Mouse (Mus musculus) liver, embryonic 11.5 days (tissue): ENCODE data around the gene Ipcef1. TPM values are rescaled to one million over a fixed set of nuclear protein-coding genes. Genes with fewer than 3 reads are reported as not detected.
A peak's percentile ranks its signal among the peaks of the same experiment; 100 is the strongest.

ENCODE experiments used
- ATAC-seq: fragments of 200-750 bp; cut with Nextera tagmentation; replicated peaks from 2 replicates; pipeline ENCODE4 v1.8.0; 2017; ENCODE audit warnings: moderate number of reproducible peaks, mild to moderate bottlenecking, moderate TSS enrichment, moderate library complexity; ENCODE audit not compliant: low FRiP score
- DNase-seq: peaks from one replicate; pipeline ENCODE4 v3.0.0-alpha.2; 2017; ENCODE audit warnings: low spot score
- H3K27ac ChIP-seq: fragments of 300-500 bp; sonication (generic); 2 replicates; pipeline ENCODE4 v1.5.1; 2014; ENCODE audit warnings: mild to moderate bottlenecking, low read depth, low read length, control low read depth
- H3K27me3 ChIP-seq: fragments of 300-500 bp; sonication (generic); replicated peaks from 2 replicates; pipeline ENCODE4 v1.6.1; 2014; ENCODE audit warnings: low read length, mixed read lengths; ENCODE audit not compliant: control insufficient read depth, insufficient read depth
- H3K36me3 ChIP-seq: fragments of 300-500 bp; sonication (generic); 2 replicates; pipeline ENCODE4 v1.6.1; 2014; ENCODE audit warnings: mild to moderate bottlenecking, low read length, moderate library complexity, mixed read lengths; ENCODE audit not compliant: control insufficient read depth, insufficient read depth
- H3K4me1 ChIP-seq: fragments of 300-500 bp; sonication (generic); replicated peaks from 2 replicates; pipeline ENCODE4 v1.6.1; 2014; ENCODE audit warnings: low read length, mixed read lengths; ENCODE audit not compliant: control insufficient read depth, insufficient read depth
- H3K4me2 ChIP-seq: fragments of 300-500 bp; sonication (generic); 2 replicates; pipeline ENCODE4 v1.6.1; 2014; ENCODE audit warnings: mild to moderate bottlenecking, control low read depth, moderate library complexity
- H3K4me3 ChIP-seq: fragments of 300-500 bp; sonication (generic); 2 replicates; pipeline ENCODE4 v1.5.1; 2014; ENCODE audit warnings: low read depth, low read length, control low read depth
- H3K9ac ChIP-seq: fragments of 300-500 bp; sonication (generic); 2 replicates; pipeline ENCODE4 v1.6.1; 2014; ENCODE audit warnings: low read depth, low read length, control low read depth
- H3K9me3 ChIP-seq: fragments of 300-500 bp; sonication (generic); 2 replicates; pipeline ENCODE4 v1.6.1; 2016; ENCODE audit warnings: low read length, inconsistent platforms, mixed read lengths; ENCODE audit not compliant: control insufficient read depth
- WGBS: fragments of 180-500 bp; shearing (Covaris S2); extraction: QIAGEN DNeasy Blood & Tissue Kit; methylation state at CpG from one replicate; pipeline ENCODE4 v1.1.7; 2014; 5-methylcytosine and 5-hydroxymethylcytosine counted together
- polyA plus RNA-seq: library from polyadenylated mRNA; unstranded; fragments of >200 nt; fragmentation: Nextera tagmentation; extraction: Ambion mirVana; gene quantifications from 2 replicates; pipeline ENCODE4 v1.2.1, GENCODE M21; 2014

Gene Ipcef1
- polyA plus RNA-seq, 1 experiment from 2014 or later: 0.47 TPM

DNA sequence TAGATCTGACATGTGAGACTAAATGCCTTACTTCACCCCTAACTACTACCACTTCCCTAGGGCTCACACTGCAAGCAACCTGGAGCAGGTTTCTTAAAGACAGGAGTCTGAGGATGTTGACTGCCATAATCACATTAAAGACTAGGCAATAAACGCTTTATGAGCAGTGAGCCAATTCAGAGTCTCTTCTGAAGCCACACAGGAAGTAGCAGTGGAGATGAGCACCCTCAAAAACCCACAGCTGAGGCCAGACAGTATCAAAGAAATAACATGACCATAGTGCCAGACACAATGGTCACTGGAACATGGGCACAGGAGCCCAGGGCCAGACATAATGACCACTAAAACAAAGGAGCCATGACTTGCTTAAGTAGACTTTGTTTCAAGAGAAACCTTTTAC lies 63.7 kb downstream of the Ipcef1 start:
- no peak overlapping the region for H3K4me3 ChIP-seq
- DNase-seq (no peak), ATAC-seq (no peak)
- no peak overlapping the region for H3K4me2 ChIP-seq
- no peaks in the 10 kb centered on the region for H3K4me1 ChIP-seq
- WGBS: 58% methylated on average over 1 of the region's 1 CpGs
- H3K27me3 ChIP-seq: no peaks in the 10 kb centered on the region
- H3K9ac ChIP-seq: no peak overlapping the region
- no peaks in the 10 kb centered on the region for H3K9me3 ChIP-seq
- no peak overlapping the region for H3K27ac ChIP-seq
- no peaks in the 10 kb centered on the region for H3K36me3 ChIP-seq

DNA sequence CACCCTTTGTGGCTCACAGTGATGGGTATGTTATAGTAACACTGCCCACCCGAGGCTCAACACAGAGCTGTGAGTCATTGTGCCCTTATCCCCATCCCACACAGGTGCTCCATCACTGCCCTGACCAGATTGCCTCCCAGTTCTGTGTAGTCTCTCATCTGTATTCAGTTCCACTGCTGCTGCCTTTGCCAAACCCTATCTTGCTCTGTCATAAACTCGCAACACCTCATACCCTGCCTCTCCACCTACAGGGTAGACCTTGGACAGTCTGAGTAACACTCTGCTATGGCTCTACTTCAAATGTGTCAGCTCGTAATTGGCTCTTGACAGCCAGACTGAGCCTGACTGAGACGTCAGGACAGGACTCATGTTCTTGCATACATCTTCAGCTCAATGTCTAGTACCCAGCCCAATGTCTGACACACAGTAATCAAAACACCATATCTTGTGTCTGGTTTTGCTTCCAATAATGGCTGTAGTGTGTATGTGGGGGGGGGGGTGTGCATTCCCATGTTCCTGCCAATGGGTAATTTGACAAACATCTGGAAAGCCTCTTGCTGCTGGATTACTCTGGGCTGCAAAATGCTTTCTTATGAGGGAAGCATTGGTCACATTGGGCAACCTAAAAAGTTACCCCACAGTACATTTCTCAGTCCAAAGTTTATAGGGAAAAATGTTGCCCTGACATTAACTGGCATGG lies 64.7 kb downstream of the Ipcef1 start:
- Histone ChIP-seq H3K27me3 (no peaks in the 10 kb centered on the region), H3K9me3 (no peaks in the 10 kb centered on the region), H3K9ac (no peak overlapping the region), H3K27ac (no peak overlapping the region), H3K4me3 (no peak overlapping the region), H3K4me2 (no peak overlapping the region), H3K36me3 (no peaks in the 10 kb centered on the region), H3K4me1 (no peaks in the 10 kb centered on the region)
- ATAC-seq (no peak), DNase-seq (no peak)
- WGBS: 66% methylated on average over 4 of the region's 4 CpGs

DNA sequence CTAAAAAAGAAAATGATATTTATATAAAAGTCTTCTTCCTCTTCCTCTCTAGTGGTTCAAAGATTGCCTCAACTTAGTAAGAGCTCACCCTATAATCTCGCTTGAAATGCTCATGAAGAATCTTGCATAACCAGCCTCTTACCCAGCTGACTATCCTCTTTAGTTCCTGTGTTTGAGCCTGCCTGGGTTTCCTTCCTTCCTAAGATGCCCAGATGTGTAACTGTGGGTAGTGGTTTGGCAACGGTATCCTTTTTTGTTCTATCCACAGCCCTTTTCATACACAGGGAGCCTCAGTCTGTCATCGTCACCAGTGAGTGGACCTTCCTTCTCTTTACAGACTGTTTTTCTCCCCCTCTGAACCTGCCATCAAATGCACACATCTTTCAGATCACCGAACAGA lies 66.0 kb downstream of the Ipcef1 start:
- WGBS: 64% methylated on average over 4 of the region's 4 CpGs
- Histone ChIP-seq H3K4me3 (no peak overlapping the region), H3K9ac (no peak overlapping the region), H3K36me3 (no peaks in the 10 kb centered on the region), H3K9me3 (no peaks in the 10 kb centered on the region), H3K27me3 (no peaks in the 10 kb centered on the region), H3K4me1 (no peaks in the 10 kb centered on the region), H3K27ac (no peak overlapping the region), H3K4me2 (no peak overlapping the region)
- DNase-seq (no peak), ATAC-seq (no peak)

DNA sequence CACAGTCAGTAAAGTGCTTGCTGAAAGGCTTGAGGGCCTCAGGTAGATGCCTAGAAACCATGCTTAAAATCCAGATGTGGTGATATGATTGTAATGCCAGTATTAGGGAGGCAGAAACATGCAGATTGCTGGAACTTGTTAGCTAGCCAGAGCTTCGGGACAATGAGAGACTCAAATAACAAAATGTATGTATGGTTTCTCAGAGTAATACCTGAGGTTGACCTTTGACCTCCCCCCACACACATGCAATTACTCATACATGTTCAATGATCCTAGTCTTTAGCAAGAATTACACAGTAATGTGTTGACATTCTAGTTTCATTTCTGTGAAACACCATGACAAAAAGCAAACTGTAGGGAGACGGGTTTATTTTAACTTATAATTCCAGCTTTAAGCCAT lies 68.8 kb downstream of the Ipcef1 start:
- ATAC-seq: no peak
- H3K27ac ChIP-seq: no peak overlapping the region
- 79% methylated on average over 2 of the region's 2 CpGs for WGBS
- H3K9ac ChIP-seq: no peak overlapping the region
- no peak for DNase-seq
- no peaks in the 10 kb centered on the region for H3K9me3 ChIP-seq
- H3K4me1 ChIP-seq: no peaks in the 10 kb centered on the region
- no peaks in the 10 kb centered on the region for H3K27me3 ChIP-seq
- no peak overlapping the region for H3K4me2 ChIP-seq
- H3K4me3 ChIP-seq: no peak overlapping the region
- no peaks in the 10 kb centered on the region for H3K36me3 ChIP-seq

DNA sequence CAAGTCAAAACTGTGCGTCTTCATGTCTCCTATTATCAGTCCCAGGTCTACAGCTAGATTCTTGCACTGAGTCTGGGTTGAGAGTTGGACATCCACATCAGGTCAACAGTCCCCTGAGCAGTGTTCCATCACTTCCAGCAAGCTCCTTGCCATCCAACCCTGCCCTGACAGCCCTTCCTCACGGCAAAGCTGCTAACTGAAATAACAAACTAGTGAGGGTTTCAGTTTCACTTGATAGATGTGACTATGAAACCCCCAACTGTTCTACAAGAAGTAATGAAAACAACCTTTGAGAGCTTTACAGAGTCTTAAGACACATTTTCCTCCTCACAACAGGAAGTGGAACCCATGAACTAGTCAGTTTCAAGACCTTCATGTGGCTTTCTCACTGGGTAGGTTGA lies 69.5 kb downstream of the Ipcef1 start:
- DNase-seq: no peak
- 62% methylated on average over 2 of the region's 2 CpGs for WGBS

DNA sequence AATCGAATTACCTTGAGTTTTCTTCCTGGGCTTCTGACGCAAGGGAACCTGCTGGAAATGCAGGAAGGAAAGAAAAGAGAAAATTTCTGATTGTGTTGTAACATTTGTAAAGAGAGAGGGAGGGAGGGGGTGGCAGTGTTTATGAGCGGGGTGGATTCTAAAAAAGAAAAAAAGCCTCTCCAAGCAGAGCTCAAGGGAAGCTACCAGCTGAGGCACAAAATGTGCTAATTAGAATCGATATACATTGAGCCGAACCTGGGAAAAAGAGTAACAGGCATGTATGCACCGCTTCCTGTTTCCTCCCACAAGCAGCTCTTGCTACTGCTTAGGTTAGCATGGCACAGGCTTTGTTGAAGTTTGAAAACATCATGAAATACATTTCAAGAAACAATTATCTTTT lies 72.0 kb downstream of the Ipcef1 start:
- no peaks in the 10 kb centered on the region for H3K4me1 ChIP-seq
- no peak for ATAC-seq
- H3K27ac ChIP-seq: no peak overlapping the region
- no peak for DNase-seq
- peak overlapping the region; percentile 33; the same call in 1 of the 2 replicates for H3K4me2 ChIP-seq
- H3K9me3 ChIP-seq: no peaks in the 10 kb centered on the region
- H3K27me3 ChIP-seq: no peaks in the 10 kb centered on the region
- WGBS: 23% methylated on average over 6 of the region's 6 CpGs
- no peaks in the 10 kb centered on the region for H3K36me3 ChIP-seq
- H3K4me3 ChIP-seq: no peak overlapping the region
- H3K9ac ChIP-seq: no peak overlapping the region

More for the DNA sequence above, 69.5 kb downstream of the Ipcef1 start:
- Histone ChIP-seq H3K27me3 (no peaks in the 10 kb centered on the region), H3K9me3 (no peaks in the 10 kb centered on the region), H3K36me3 (no peaks in the 10 kb centered on the region), H3K4me3 (no peak overlapping the region), H3K27ac (no peak overlapping the region), H3K4me2 (no peak overlapping the region), H3K9ac (no peak overlapping the region), H3K4me1 (no peaks in the 10 kb centered on the region)
- no peak for ATAC-seq

GRCm38 (mm10) chr10:6979789-6980188 lies 72.5 kb downstream of the Ipcef1 start:
- no peaks in the 10 kb centered on the region for H3K4me1 ChIP-seq
- no peak for DNase-seq
- no peak overlapping the region for H3K27ac ChIP-seq
- no peak overlapping the region for H3K9ac ChIP-seq
- no peak overlapping the region for H3K4me2 ChIP-seq
- no peaks in the 10 kb centered on the region for H3K36me3 ChIP-seq
- 47% methylated on average over 8 of the region's 8 CpGs for WGBS
- no peaks in the 10 kb centered on the region for H3K27me3 ChIP-seq
- ATAC-seq: no peak
- H3K4me3 ChIP-seq: no peak overlapping the region
- no peaks in the 10 kb centered on the region for H3K9me3 ChIP-seq

GRCm38 (mm10) chr10:6979216-6979615 lies 73.1 kb downstream of the Ipcef1 start:
- Histone ChIP-seq H3K36me3 (no peaks in the 10 kb centered on the region), H3K27me3 (no peaks in the 10 kb centered on the region), H3K4me2 (no peak overlapping the region), H3K9ac (no peak overlapping the region), H3K4me1 (no peaks in the 10 kb centered on the region), H3K27ac (no peak overlapping the region), H3K9me3 (no peaks in the 10 kb centered on the region), H3K4me3 (no peak overlapping the region)
- DNase-seq: no peak
- WGBS: 75% methylated on average over 7 of the region's 7 CpGs
- no peak for ATAC-seq

GRCm38 (mm10) chr10:6978733-6979132 lies 73.5 kb downstream of the Ipcef1 start:
- Histone ChIP-seq H3K36me3 (no peaks in the 10 kb centered on the region), H3K9ac (no peak overlapping the region), H3K4me2 (no peak overlapping the region), H3K27me3 (no peaks in the 10 kb centered on the region), H3K4me1 (no peaks in the 10 kb centered on the region), H3K4me3 (no peak overlapping the region), H3K27ac (no peak overlapping the region), H3K9me3 (no peaks in the 10 kb centered on the region)
- DNase-seq: no peak
- ATAC-seq: no peak
- WGBS: 85% methylated on average over 1 of the region's 1 CpGs
